Mouse (Mus musculus): ENCODE results near the gene Tmem141. TPM values are rescaled to one million over a fixed set of nuclear protein-coding genes. Genes with fewer than 3 reads are reported as not detected.

The Tmem141 gene
- polyA plus RNA-seq, 1 experiment from 2014 or later = 27.8 TPM

DNA sequence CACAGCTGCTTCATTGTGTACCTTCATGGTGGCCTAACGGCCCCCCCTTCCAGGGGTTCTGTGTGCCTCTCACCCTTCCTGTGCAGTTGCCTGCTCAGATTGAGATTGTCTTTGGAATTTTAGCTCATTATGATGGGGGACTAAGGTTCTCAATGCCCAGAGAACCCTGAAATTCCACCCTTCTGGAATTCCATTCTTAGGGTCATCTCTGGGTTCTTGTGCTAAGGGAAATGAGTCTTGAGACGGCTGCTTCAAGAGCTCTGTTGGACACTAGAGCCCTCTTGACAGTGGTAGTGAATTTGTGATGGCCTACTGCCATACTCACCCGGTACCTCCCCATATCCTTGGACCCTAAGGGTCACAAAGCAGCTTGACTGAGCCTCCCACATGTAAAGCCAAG, 4.2 kb downstream of the Tmem141 start, which contains the start of gene Ccdc183:
Gene Ccdc183, minus strand, starts transcription at position 101 of the 400 bp plus-strand sequence.
- Histone ChIP-seq H3K9ac (ENCODE audit: low read length) (no peak within 1 kb of the TSS), H3K4me3 (replicated peaks; ENCODE audit: low read length) (no peak within 1 kb of the TSS), H3K4me2 (ENCODE audit: low read depth, low read length) (no peak within 1 kb of the TSS), H3K36me3 (ENCODE audit: control insufficient read depth, insufficient read depth, low read length) (no peaks in the 10 kb centered on the region), H3K4me1 (ENCODE audit: control insufficient read depth, insufficient read depth, low read length) (no peaks in the 10 kb centered on the region), H3K27me3 (ENCODE audit: control insufficient read depth, insufficient read depth, low read length) (peaks cover 28% of the 10 kb centered on the region), H3K27ac (ENCODE audit: low read length) (no peak within 1 kb of the TSS), H3K9me3 (replicated peaks; ENCODE audit: control insufficient read depth, low read length) (no peaks in the 10 kb centered on the region)
- no peak for ATAC-seq (ENCODE audit: insufficient read depth, low FRiP score)
- WGBS = 79% methylated on average over 3 of the region's 3 CpGs

DNA sequence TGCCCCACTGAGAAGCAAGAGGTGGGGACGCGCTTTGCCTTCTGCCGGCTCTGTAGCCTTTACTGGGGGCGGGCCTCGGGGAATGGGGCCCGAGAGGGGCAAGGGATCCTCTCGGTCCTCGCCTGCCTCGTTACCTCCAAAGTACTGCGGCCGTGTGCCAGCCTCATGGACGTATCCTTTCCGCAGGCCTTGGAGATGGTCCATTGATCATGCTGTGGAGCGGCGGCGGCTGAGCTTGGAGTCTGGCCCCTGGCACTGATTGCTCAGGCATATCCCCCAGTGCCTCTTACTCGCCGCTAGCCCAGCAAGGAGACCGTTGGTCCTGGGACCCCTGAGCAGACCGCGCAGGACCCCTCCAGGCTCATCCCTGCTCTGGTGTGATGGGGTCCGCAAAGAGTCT, 5.4 kb downstream of the Tmem141 start:
- H3K4me3 ChIP-seq (replicated peaks; ENCODE audit: low read length) = peak overlapping the region; percentile 21; the same call in 1 of the 2 replicates
- H3K27me3 ChIP-seq (ENCODE audit: control insufficient read depth, insufficient read depth, low read length) = peaks cover 28% of the 10 kb centered on the region
- peak overlapping the region; percentile 49; the same call in 1 of the 2 replicates for H3K9ac ChIP-seq (ENCODE audit: low read length)
- no peak overlapping the region for H3K27ac ChIP-seq (ENCODE audit: low read length)
- H3K36me3 ChIP-seq (ENCODE audit: control insufficient read depth, insufficient read depth, low read length) = no peaks in the 10 kb centered on the region
- peak overlapping the region; percentile 46 for H3K4me2 ChIP-seq (ENCODE audit: low read depth, low read length)
- WGBS = 12% methylated on average over 22 of the region's 22 CpGs
- no peaks in the 10 kb centered on the region for H3K9me3 ChIP-seq (replicated peaks; ENCODE audit: control insufficient read depth, low read length)
- no peaks in the 10 kb centered on the region for H3K4me1 ChIP-seq (ENCODE audit: control insufficient read depth, insufficient read depth, low read length)
- no peak for ATAC-seq (ENCODE audit: insufficient read depth, low FRiP score)

DNA sequence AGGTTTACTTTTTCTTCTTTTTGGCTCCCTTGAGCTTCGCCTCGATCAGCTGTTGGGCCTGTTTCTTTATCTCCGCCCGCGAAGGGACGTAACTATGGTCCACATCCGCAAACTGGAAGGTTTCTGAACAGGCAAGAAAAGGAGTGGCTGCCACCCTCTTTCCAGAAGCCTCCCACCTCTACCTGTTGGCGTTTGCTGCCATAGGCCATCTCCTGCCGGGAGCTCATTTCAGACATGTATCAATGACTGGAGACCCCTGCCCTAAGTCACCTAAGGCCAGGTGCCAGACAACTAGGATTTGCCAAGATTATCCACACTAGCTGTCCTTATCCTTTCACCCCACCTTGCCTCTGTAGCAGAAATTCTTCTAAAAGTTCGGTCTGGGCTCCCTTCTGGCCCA, 13.1 kb downstream of the Tmem141 start:
- peak overlapping the region; percentile 73 for H3K4me2 ChIP-seq (ENCODE audit: low read depth, low read length)
- H3K4me3 ChIP-seq (replicated peaks; ENCODE audit: low read length) = peak overlapping the region; percentile 99
- ATAC-seq (ENCODE audit: insufficient read depth, low FRiP score) = peak; percentile 35; the same call in 1 of the 2 replicates
- no peaks in the 10 kb centered on the region for H3K27me3 ChIP-seq (ENCODE audit: control insufficient read depth, insufficient read depth, low read length)
- peak overlapping the region; percentile 96 for H3K9ac ChIP-seq (ENCODE audit: low read length)
- H3K4me1 ChIP-seq (ENCODE audit: control insufficient read depth, insufficient read depth, low read length) = peaks cover 20% of the 10 kb centered on the region
- H3K9me3 ChIP-seq (replicated peaks; ENCODE audit: control insufficient read depth, low read length) = no peaks in the 10 kb centered on the region
- H3K27ac ChIP-seq (ENCODE audit: low read length) = peak overlapping the region; percentile 93
- no peaks in the 10 kb centered on the region for H3K36me3 ChIP-seq (ENCODE audit: control insufficient read depth, insufficient read depth, low read length)
- WGBS = 51% methylated on average over 10 of the region's 10 CpGs

DNA sequence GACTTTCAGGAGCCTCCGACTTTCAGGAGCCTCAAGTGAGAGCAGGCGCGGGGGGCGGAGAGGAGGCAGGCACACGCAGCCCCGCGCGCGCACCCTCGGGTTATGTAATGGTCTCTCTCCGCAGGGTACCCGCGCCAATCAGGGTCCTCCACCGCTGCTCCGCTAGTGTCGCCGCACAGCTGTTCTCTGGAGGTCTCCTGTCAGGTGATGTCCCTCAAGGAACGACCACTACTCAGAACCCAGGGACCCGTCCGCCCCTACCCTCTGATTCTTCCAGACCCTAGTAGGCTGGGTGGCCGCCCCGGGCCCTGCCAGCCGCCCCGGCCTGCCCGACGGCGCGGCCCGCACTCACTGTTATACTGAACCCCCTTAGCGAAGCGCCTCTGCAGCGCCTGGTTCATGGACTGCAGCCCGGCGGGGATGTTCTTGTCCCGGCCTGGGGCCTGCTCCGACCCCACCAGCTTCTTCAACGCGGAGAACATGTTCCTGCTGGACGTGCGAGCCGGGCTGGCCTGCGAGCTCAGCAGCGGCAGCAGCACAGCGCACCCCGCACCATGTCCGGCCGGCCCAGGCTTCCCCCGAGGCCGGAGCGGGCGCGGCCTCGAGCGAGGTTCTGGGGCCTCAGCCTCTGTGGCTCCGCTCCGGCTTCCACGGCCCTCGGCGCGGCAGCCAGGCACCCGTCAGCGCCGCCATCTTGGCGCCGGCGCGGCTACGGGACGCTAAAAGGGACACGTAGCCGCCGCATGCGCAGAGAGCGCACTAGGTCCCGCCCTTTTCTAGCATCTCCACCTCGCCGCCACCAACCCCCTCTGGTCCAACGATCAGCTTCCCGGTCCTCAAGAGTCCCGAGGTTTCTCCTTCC, 13.8 kb downstream of the Tmem141 start, which contains the start of gene Rabl6:
Gene Rabl6, minus strand, starts transcription at position 761 of the 862 bp plus-strand sequence.
- H3K36me3 ChIP-seq (ENCODE audit: control insufficient read depth, insufficient read depth, low read length) = no peaks in the 10 kb centered on the region
- H3K27me3 ChIP-seq (ENCODE audit: control insufficient read depth, insufficient read depth, low read length) = no peaks in the 10 kb centered on the region
- peak within 1 kb of the TSS; percentile 73 for H3K4me2 ChIP-seq (ENCODE audit: low read depth, low read length)
- H3K9ac ChIP-seq (ENCODE audit: low read length) = peak within 1 kb of the TSS; percentile 96
- under 1% methylated on average over 80 of the region's 80 CpGs for WGBS
- peak within 1 kb of the TSS; percentile 93 for H3K27ac ChIP-seq (ENCODE audit: low read length)
- ATAC-seq (ENCODE audit: insufficient read depth, low FRiP score) = peak; percentile 94
- no peaks in the 10 kb centered on the region for H3K9me3 ChIP-seq (replicated peaks; ENCODE audit: control insufficient read depth, low read length)
- H3K4me1 ChIP-seq (ENCODE audit: control insufficient read depth, insufficient read depth, low read length) = peaks cover 20% of the 10 kb centered on the region
- H3K4me3 ChIP-seq (replicated peaks; ENCODE audit: low read length) = peak within 1 kb of the TSS; percentile 99

DNA sequence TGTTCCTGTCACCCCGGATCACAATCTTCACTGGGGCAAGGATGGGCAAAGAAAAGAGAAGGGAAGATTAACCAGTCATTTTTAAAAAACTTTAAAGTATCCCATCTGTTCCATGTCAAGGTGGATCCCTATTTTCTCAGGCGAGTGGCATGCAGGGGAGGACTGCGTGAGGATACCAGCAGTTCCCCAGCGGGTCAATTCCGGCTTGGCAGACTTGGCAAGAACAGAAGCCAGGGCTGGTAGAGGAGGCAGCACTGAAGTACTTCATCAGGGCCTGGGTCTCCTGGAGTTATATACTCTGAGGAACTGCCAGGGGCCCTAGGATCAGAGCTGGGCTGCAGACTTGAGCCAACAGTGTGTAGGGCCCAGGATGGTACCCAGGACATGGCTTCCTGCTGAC, 19.3 kb downstream of the Tmem141 start:
- Histone ChIP-seq H3K36me3 (ENCODE audit: control insufficient read depth, insufficient read depth, low read length) (peaks cover 18% of the 10 kb centered on the region), H3K27ac (ENCODE audit: low read length) (no peak overlapping the region), H3K4me3 (replicated peaks; ENCODE audit: low read length) (no peak overlapping the region), H3K9ac (ENCODE audit: low read length) (no peak overlapping the region), H3K9me3 (replicated peaks; ENCODE audit: control insufficient read depth, low read length) (no peaks in the 10 kb centered on the region), H3K4me1 (ENCODE audit: control insufficient read depth, insufficient read depth, low read length) (peaks cover 15% of the 10 kb centered on the region), H3K4me2 (ENCODE audit: low read depth, low read length) (no peak overlapping the region), H3K27me3 (ENCODE audit: control insufficient read depth, insufficient read depth, low read length) (no peaks in the 10 kb centered on the region)
- no peak for ATAC-seq (ENCODE audit: insufficient read depth, low FRiP score)
- WGBS = 91% methylated on average over 5 of the region's 5 CpGs

DNA sequence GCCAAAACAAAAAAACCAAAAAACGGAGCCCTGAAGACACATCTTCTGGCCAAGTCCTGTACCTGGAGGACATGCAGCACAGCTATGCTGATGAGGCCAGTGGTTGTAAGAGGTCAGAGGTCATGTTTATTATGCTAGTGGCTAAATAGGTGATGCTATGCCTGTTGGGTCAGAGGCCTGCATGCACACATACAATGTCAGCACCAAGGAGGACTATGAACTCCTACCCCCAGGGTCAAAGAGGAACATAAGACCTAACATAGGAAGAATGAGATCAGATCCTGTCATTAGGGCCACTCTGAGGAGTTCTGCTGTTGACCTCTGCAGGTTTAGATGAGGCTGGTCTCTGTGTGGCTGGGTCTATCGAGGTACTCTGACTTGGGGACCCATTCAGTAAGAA, 21.8 kb downstream of the Tmem141 start:
- Histone ChIP-seq H3K27ac (ENCODE audit: low read length) (no peak overlapping the region), H3K4me2 (ENCODE audit: low read depth, low read length) (no peak overlapping the region), H3K27me3 (ENCODE audit: control insufficient read depth, insufficient read depth, low read length) (no peaks in the 10 kb centered on the region), H3K4me1 (ENCODE audit: control insufficient read depth, insufficient read depth, low read length) (no peaks in the 10 kb centered on the region), H3K36me3 (ENCODE audit: control insufficient read depth, insufficient read depth, low read length) (peaks cover 18% of the 10 kb centered on the region), H3K9ac (ENCODE audit: low read length) (no peak overlapping the region), H3K9me3 (replicated peaks; ENCODE audit: control insufficient read depth, low read length) (no peaks in the 10 kb centered on the region), H3K4me3 (replicated peaks; ENCODE audit: low read length) (no peak overlapping the region)
- 81% methylated on average over 2 of the region's 2 CpGs for WGBS
- no peak for ATAC-seq (ENCODE audit: insufficient read depth, low FRiP score)

DNA sequence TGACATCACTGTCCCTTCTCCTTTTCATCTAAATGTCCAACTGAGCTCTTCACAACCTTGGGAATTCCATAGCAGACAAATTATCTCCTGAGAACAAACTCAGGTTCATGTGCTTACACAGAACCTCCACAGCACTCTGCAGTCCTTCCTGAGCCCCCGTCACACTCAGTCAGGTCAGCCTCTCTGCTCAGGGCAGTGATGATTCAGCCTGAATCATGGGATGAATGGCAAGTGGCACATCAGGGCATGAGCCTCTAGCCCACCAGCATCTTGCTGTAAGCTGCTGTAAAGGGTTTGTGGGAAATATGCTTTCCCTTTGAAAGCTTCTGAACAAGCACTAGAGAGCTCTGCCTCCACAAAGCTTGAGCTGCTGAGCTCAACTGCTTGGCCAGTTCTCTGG, 23.1 kb downstream of the Tmem141 start:
- 88% methylated on average over 1 of the region's 1 CpGs for WGBS
- no peak overlapping the region for H3K27ac ChIP-seq (ENCODE audit: low read length)
- H3K27me3 ChIP-seq (ENCODE audit: control insufficient read depth, insufficient read depth, low read length) = no peaks in the 10 kb centered on the region
- peaks cover 18% of the 10 kb centered on the region for H3K36me3 ChIP-seq (ENCODE audit: control insufficient read depth, insufficient read depth, low read length)
- H3K4me2 ChIP-seq (ENCODE audit: low read depth, low read length) = no peak overlapping the region
- H3K4me3 ChIP-seq (replicated peaks; ENCODE audit: low read length) = no peak overlapping the region
- no peak for ATAC-seq (ENCODE audit: insufficient read depth, low FRiP score)
- no peaks in the 10 kb centered on the region for H3K9me3 ChIP-seq (replicated peaks; ENCODE audit: control insufficient read depth, low read length)
- H3K9ac ChIP-seq (ENCODE audit: low read length) = no peak overlapping the region
- H3K4me1 ChIP-seq (ENCODE audit: control insufficient read depth, insufficient read depth, low read length) = no peaks in the 10 kb centered on the region

DNA sequence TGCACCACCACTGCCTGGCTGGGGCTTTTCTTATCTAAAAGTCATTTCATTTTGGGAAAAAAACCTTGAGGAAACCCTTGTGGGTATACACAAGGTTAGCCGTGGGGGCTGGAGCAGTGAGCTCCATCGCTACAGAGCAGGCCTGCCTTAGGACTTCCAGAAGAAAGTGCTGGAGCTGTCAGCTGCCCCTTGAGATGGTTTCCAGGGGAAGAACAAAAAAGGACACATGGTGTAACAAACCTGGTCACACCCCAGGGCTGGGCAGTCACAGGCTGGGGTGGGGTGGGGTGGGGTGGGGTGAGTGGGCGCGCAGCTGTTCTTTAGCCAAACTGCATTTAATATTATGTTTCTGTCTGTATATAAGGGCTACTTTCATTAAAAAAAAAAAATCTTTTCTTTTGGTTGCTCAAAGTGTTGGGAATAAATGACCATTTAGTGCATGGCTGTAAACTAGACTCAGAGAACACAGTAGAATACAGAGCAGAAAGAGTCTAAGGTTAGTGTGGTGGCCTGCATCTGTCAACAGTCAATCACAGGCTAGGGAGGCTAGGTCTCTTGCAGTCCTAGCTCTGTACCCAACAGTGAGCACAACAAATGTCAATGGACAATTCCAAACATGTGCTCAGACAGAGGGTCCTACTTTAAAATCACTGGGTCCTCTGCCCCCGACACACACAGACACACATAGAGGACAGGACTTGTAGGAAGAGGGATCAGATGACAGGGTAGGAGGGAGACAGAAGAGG, 24.9 kb downstream of the Tmem141 start:
- no peak overlapping the region for H3K4me2 ChIP-seq (ENCODE audit: low read depth, low read length)
- H3K36me3 ChIP-seq (ENCODE audit: control insufficient read depth, insufficient read depth, low read length) = peaks cover 24% of the 10 kb centered on the region
- no peaks in the 10 kb centered on the region for H3K4me1 ChIP-seq (ENCODE audit: control insufficient read depth, insufficient read depth, low read length)
- H3K27me3 ChIP-seq (ENCODE audit: control insufficient read depth, insufficient read depth, low read length) = no peaks in the 10 kb centered on the region
- H3K9me3 ChIP-seq (replicated peaks; ENCODE audit: control insufficient read depth, low read length) = no peaks in the 10 kb centered on the region
- WGBS = 95% methylated on average over 5 of the region's 5 CpGs
- no peak overlapping the region for H3K9ac ChIP-seq (ENCODE audit: low read length)
- ATAC-seq (ENCODE audit: insufficient read depth, low FRiP score) = no peak
- H3K27ac ChIP-seq (ENCODE audit: low read length) = no peak overlapping the region
- no peak overlapping the region for H3K4me3 ChIP-seq (replicated peaks; ENCODE audit: low read length)

DNA sequence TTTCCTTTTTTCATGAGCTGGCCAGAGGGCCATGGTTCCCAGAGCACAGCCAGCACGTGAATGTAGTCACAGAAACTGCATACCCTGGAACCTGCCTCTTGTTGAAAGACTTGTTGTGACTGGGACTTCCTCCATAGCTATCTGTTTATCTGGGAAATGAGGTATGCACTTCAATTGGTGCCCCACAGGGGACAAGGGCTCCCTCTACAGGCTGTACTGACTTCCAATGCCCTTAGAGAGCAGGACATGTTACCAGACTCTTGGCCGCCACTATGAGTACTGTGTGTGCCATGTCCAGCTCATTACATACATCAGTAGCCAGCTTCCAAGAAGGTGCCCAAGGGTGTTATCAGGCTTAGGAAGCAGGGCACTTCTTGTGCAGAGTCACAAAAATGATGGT, 29.9 kb downstream of the Tmem141 start:
- Histone ChIP-seq H3K9ac (ENCODE audit: low read length) (no peak overlapping the region), H3K36me3 (ENCODE audit: control insufficient read depth, insufficient read depth, low read length) (peaks cover 5% of the 10 kb centered on the region), H3K9me3 (replicated peaks; ENCODE audit: control insufficient read depth, low read length) (no peaks in the 10 kb centered on the region), H3K27ac (ENCODE audit: low read length) (no peak overlapping the region), H3K27me3 (ENCODE audit: control insufficient read depth, insufficient read depth, low read length) (no peaks in the 10 kb centered on the region), H3K4me2 (ENCODE audit: low read depth, low read length) (no peak overlapping the region), H3K4me3 (replicated peaks; ENCODE audit: low read length) (no peak overlapping the region), H3K4me1 (ENCODE audit: control insufficient read depth, insufficient read depth, low read length) (no peaks in the 10 kb centered on the region)
- ATAC-seq (ENCODE audit: insufficient read depth, low FRiP score) = no peak
- WGBS = 76% methylated on average over 2 of the region's 2 CpGs

Measured in stomach, embryonic 16.5 days (tissue).